Mouse (Mus musculus) cerebellum, adult 2 months (tissue): ENCODE data around the gene Ulk4. TPM values are rescaled to one million over a fixed set of nuclear protein-coding genes. Genes with fewer than 3 reads are reported as not detected.
A peak's percentile ranks its signal among the peaks of the same experiment; 100 is the strongest.

Experiments
- DNase-seq, 2 experiments: peaks; one replicate each; pipeline ENCODE4 v3.0.0; 2021
- H3K27ac ChIP-seq: fragments of 200-500 bp; 2 replicates; pipeline ENCODE4 v1.5.1; 2012; ENCODE audit warnings: low read length, control low read depth, inconsistent platforms; ENCODE audit not compliant: insufficient read depth
- H3K27me3 ChIP-seq: fragments of 200-500 bp; 2 replicates; pipeline ENCODE4 v1.6.1; 2012; ENCODE audit warnings: inconsistent platforms, mild to moderate bottlenecking, low read length, moderate library complexity; ENCODE audit not compliant: control insufficient read depth, insufficient read depth
- H3K4me1 ChIP-seq: fragments of 200-500 bp; 2 replicates; pipeline ENCODE4 v1.6.1; 2011; ENCODE audit warnings: low read length; ENCODE audit not compliant: control insufficient read depth, insufficient read depth
- H3K4me3 ChIP-seq: fragments of 200-500 bp; replicated peaks from 2 replicates; pipeline ENCODE3; 2011; ENCODE audit warnings: mild to moderate bottlenecking, low read depth, low read length, control low read depth; ENCODE audit not compliant: insufficient read depth
- CTCF ChIP-seq: fragments of 200-500 bp; IDR thresholded peaks from 2 replicates; pipeline ENCODE4 v1.5.1; 2011; ENCODE audit warnings: low read depth, mild to moderate bottlenecking, control low read depth, low read length, moderate library complexity, borderline replicate concordance; ENCODE audit not compliant: insufficient read depth
- POLR2A ChIP-seq: fragments of 200-500 bp; IDR thresholded peaks from 2 replicates; pipeline ENCODE4 v1.6.1; 2011; ENCODE audit warnings: low read length, control low read depth, borderline replicate concordance; ENCODE audit not compliant: insufficient read depth
- WGBS: fragments of 180-500 bp; shearing (Covaris S2); methylation state at CpG from one replicate; pipeline ENCODE4 v1.1.7; 2018; 5-methylcytosine and 5-hydroxymethylcytosine counted together
- polyA plus RNA-seq: library from polyadenylated mRNA; depleted of rRNA; stranded (reverse); fragments of >200 nt; gene quantifications from 2 replicates; pipeline ENCODE4 v1.2.3, GENCODE M21; 2012

The Ulk4 gene
- polyA plus RNA-seq, 1 experiment: 2.1 TPM

GRCm38 (mm10) chr9:121084191-121084590, 192.8 kb downstream of the Ulk4 start:
- H3K27me3 ChIP-seq: no peaks in the 10 kb centered on the region
- 92% methylated on average over 4 of the region's 4 CpGs for WGBS
- TF ChIP-seq POLR2A: no peak
- TF ChIP-seq CTCF: no peak
- H3K4me3 ChIP-seq: no peak overlapping the region
- DNase-seq: no peak
- peaks cover 2% of the 10 kb centered on the region for H3K4me1 ChIP-seq
- H3K27ac ChIP-seq: no peak overlapping the region

- Histone ChIP-seq H3K27ac (no peak overlapping the region), H3K4me3 (no peak overlapping the region), H3K4me1 (peaks cover 3% of the 10 kb centered on the region), H3K27me3 (no peaks in the 10 kb centered on the region)
- no peak for TF ChIP-seq CTCF
- no peak for TF ChIP-seq POLR2A
- DNase-seq: no peak
- WGBS: 95% methylated on average over 3 of the region's 3 CpGs
Measured at GRCm38 (mm10) chr9:121080834-121081233, 196.2 kb downstream of the Ulk4 start.

- DNase-seq: no peak
- no peaks in the 10 kb centered on the region for H3K27me3 ChIP-seq
- H3K4me3 ChIP-seq: no peak overlapping the region
- no peak overlapping the region for H3K27ac ChIP-seq
- TF ChIP-seq CTCF: no peak
- TF ChIP-seq POLR2A: no peak
- 92% methylated on average over 10 of the region's 10 CpGs for WGBS
- H3K4me1 ChIP-seq: peaks cover 6% of the 10 kb centered on the region
Measured at GRCm38 (mm10) chr9:121080413-121080812, 196.6 kb downstream of the Ulk4 start.

- Histone ChIP-seq H3K4me1 (peaks cover 12% of the 10 kb centered on the region), H3K27ac (no peak overlapping the region), H3K27me3 (no peaks in the 10 kb centered on the region), H3K4me3 (no peak overlapping the region)
- no peak for DNase-seq
- 41% methylated on average over 9 of the region's 9 CpGs for WGBS
- TF ChIP-seq CTCF (no peak), POLR2A (no peak)
Measured at GRCm38 (mm10) chr9:121079388-121080088, 197.5 kb downstream of the Ulk4 start.

- H3K4me3 ChIP-seq: no peak overlapping the region
- 87% methylated on average over 12 of the region's 12 CpGs for WGBS
- peaks cover 15% of the 10 kb centered on the region for H3K4me1 ChIP-seq
- TF ChIP-seq POLR2A: no peak
- TF ChIP-seq CTCF: no peak
- no peak overlapping the region for H3K27ac ChIP-seq
- no peak for DNase-seq
- H3K27me3 ChIP-seq: no peaks in the 10 kb centered on the region
Measured at GRCm38 (mm10) chr9:121076291-121076690, 200.7 kb downstream of the Ulk4 start.

GRCm38 (mm10) chr9:121075246-121075645, 201.8 kb downstream of the Ulk4 start:
- no peaks in the 10 kb centered on the region for H3K27me3 ChIP-seq
- no peak overlapping the region for H3K4me3 ChIP-seq
- peak; percentile 45 to 50 for DNase-seq
- no peak for TF ChIP-seq CTCF
- no peak for TF ChIP-seq POLR2A
- peaks cover 15% of the 10 kb centered on the region for H3K4me1 ChIP-seq
- 39% methylated on average over 4 of the region's 4 CpGs for WGBS
- no peak overlapping the region for H3K27ac ChIP-seq

GRCm38 (mm10) chr9:121074726-121075125, 202.3 kb downstream of the Ulk4 start:
- no peak for DNase-seq
- no peak for TF ChIP-seq CTCF
- TF ChIP-seq POLR2A: no peak
- H3K27ac ChIP-seq: no peak overlapping the region
- H3K4me1 ChIP-seq: peaks cover 15% of the 10 kb centered on the region
- H3K27me3 ChIP-seq: no peaks in the 10 kb centered on the region
- no peak overlapping the region for H3K4me3 ChIP-seq
- WGBS: 92% methylated on average over 3 of the region's 3 CpGs

GRCm38 (mm10) chr9:121072127-121072757, 204.8 kb downstream of the Ulk4 start:
- no peak overlapping the region for H3K27ac ChIP-seq
- TF ChIP-seq CTCF (no peak), POLR2A (no peak)
- no peaks in the 10 kb centered on the region for H3K27me3 ChIP-seq
- peaks cover 17% of the 10 kb centered on the region for H3K4me1 ChIP-seq
- H3K4me3 ChIP-seq: no peak overlapping the region
- peak in 1 of 2 experiments; percentile 33 for DNase-seq
- WGBS: 61% methylated on average over 8 of the region's 8 CpGs
